Mouse (Mus musculus): ENCODE measurements at regions not wholly inside any gene's neighbourhood (a gene's known extent, or its start where the extent isn't known, plus 50 kb on each side); places are given as distances from the start of the nearest gene placed in this dataset.

- DNase-seq (ENCODE audit: low spot score in 2 of 2) = no peak
These were observed 483.6 kb upstream of the B430305J03Rik start for GRCm38 (mm10) chr3:61849317-61849716.

DNA sequence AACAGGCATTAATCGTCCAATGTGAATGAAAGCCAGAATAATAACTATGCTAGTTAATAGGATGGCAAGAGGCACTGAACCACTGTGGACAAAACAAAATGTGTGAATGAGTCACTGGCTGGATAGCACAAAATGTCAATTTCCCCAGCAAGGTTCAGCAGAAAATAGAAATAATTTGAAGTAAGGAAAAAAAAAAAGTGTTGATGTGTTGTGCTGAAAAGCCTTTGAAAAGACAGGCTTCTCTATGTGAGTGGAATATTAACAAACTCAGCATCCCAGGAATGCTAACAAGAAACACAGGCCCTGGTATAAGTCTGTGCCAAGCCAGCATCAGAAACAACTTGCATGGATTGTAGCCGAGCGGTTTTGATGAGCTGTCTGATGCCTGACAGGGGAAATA, 481.0 kb upstream of the B430305J03Rik start:
- DNase-seq (ENCODE audit: low spot score in 2 of 2) = no peak

GRCm38 (mm10) chr3:61839355-61840009, 473.7 kb upstream of the B430305J03Rik start:
- peak in 1 of 2 experiments; percentile 22 for DNase-seq (ENCODE audit: low spot score in 2 of 2)

GRCm38 (mm10) chr3:61816807-61817206, 451.1 kb upstream of the B430305J03Rik start:
- no peak for DNase-seq (ENCODE audit: low spot score in 2 of 2)

DNA sequence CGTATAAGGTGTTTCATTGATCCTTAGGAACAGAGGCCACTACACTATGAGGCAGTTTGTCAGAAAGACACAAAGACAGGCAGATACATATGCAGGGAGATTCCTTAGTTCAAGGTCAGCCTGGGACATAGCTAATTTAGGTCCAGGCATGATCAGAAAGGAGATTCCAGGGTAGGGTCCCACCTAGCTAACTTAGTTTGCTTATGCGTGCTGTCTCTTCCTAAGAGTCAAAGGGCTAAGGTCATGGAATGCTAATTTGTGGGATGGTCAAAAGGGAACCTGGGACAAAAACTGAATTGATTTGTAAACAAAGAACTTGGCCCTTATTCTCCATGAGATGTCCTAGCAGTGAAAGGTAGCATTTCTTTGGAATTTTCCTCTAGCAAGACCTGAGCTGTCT, 430.3 kb upstream of the B430305J03Rik start:
- DNase-seq (ENCODE audit: low spot score in 2 of 2) = no peak

- DNase-seq (ENCODE audit: low spot score in 2 of 2) = no peak
These were observed 424.9 kb upstream of the B430305J03Rik start for GRCm38 (mm10) chr3:61790674-61791073.

All from left cerebral cortex, adult 18-20 months (tissue).